Mouse (Mus musculus): ENCODE measurements around the gene Bst2.

Bst2 gene

DNA sequence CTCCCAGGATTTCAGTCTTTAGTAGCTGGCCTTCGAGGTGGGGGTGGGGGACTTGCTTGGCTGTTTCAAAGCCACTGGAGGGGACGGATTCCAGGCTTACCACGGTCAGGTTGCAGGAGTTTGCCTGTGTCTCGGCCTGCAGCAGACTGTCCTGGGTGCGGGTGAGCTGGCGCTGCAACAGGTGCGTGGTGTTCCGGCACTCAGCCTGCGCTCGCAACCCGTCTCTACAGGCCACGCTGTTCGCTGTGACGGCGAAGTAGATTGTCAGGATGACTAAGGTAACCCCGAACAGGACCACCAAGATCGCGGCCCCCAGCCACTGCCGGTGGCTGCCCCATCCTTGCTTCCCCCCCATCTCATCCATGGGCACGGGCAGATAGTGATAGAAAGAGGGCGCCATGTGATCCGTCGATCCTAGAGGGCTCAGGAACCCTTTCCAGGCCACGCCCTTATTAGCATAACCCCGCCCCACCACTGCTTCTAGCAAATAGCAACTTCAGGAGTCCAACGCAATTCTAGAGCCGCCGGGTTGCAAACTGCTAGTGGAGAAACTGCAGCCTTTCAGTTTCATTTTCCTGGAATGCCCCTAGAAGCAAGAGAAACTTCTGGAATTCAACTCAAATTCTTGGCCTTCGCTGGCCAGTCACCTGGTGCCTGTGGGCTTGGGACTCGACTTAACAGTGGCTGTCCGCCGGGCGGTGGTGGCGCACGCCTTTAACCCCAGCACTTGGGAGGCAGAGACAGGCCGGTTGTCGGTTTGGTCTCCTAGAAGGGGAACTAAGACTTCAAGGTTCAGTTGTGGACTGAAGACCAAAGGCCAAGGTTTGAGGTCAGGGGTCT is at the start of gene Bst2:
Bst2 (minus strand) TSS at position 429 of the 840 bp plus-strand sequence.
- DNase-seq (ENCODE audit: low spot score): peak; percentile 96

DNA sequence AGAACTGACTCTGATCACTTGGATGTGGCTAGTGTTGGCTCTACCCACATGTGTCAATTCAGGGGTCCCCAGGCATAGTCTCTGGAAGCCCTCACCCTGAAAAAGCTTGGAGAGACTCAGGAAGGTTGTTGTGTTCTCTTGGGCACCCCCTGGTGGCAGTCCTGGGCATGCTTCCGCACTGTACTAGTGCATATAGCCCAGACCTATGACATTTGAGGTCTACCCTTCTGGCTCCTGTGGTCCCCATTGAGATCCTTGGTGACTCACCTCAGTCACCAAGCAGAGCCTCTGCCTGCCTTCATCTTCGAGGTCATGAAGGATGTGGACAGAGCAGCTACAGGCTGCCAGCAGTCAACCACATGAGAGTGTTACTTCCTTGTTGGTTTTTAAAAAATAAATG is 49.6 kb upstream of the Bst2 start:
- no peak for DNase-seq (ENCODE audit: low spot score)

DNA sequence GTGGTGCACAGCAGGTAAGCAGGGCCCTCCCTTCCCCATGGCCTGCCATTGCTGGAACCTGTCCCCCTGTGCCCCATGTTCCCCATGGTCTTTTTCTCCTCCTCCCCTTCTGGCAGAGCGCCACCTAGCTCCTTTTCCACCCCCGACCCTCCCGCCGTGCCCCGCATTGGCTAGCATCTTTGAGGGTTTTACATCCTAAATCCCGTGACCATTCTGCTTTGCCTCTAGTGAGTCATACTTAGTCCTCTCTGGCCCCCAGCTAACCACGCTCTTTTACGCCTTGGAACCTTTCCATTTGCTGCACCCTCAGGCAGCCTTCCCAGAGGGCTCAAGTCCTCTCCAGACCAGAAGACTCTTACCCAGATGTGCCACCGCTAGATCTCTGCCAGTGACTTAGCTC is 42.9 kb upstream of the Bst2 start:
- DNase-seq (ENCODE audit: low spot score): no peak

DNA sequence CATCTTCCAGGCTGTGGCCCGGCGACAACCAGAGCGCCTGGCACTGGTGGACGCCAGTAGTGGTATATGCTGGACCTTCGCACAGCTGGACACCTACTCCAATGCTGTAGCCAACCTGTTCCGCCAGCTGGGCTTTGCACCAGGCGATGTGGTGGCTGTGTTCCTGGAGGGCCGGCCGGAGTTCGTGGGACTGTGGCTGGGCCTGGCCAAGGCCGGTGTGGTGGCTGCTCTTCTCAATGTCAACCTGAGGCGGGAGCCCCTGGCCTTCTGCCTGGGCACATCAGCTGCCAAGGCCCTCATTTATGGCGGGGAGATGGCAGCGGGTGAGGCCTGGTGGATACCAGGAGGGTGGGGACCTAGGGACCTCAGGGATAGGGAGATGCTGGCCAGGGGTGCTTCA is 42.2 kb upstream of the Bst2 start:
- DNase-seq (ENCODE audit: low spot score): no peak

DNA sequence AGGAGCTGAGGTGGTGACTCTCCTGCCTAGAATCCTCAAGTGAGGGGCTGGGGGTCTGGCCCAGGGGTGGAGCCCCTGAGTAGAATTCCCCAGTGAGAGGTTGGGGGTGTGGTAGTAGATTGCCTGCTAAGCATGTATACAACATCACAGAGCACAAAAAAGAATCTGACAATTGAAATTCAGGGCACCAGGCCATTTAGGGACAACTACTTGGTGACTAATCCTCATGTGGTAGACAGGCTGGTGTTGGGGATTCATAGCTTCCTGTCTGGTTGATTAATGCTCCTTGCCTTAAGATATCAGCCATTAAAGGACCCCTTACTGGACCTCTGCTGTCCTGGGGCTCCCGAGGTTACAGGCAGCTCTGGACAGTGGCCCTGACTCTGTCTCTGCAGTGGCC is 41.8 kb upstream of the Bst2 start:
- DNase-seq (ENCODE audit: low spot score): no peak

DNA sequence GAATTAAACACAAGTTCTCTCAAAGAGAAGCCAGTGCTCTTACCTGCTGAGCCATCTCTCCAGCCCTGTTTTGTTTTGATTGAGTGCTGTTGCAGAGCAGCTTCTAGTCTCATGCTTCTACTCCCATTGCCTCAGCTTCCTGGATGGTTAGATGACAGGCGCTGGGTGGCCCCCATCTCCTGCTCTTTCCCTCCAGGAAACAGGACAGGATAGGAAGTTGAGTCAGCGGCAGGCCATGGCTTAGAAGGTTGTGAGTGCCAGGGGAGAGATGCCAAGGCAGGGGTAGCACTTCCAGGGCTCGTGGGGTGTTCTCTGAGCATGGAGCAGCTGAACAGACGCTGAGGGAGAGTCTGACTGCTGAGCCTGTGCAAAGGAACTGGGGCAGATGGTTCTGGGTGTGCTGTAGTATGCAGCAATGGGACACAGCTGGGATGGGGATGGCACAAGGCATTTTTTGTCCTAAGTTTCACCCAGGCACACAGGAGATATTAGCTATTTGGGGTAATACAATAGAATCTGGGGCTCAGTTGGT is 40.7 kb upstream of the Bst2 start:
- no peak for DNase-seq (ENCODE audit: low spot score)

DNA sequence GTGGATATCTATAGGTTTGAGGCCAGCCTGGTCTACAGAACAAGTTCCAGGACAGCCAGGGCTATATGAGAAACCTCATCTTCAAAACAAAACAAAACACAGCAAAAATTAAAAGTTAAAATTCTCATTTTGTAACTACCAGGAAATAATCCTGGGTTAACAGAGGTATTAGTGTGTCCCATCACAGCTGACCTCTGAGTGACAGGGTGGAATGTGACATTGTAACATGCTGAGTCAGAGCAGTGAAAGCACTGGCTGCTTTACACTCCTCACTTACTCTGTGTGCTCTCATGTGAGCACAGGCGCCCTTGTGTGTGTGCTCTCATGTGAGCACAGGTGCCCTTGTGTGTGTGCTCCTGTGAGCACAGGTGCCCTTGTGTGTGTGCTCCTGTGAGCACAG is 37.8 kb upstream of the Bst2 start:
- DNase-seq (ENCODE audit: low spot score): no peak

DNA sequence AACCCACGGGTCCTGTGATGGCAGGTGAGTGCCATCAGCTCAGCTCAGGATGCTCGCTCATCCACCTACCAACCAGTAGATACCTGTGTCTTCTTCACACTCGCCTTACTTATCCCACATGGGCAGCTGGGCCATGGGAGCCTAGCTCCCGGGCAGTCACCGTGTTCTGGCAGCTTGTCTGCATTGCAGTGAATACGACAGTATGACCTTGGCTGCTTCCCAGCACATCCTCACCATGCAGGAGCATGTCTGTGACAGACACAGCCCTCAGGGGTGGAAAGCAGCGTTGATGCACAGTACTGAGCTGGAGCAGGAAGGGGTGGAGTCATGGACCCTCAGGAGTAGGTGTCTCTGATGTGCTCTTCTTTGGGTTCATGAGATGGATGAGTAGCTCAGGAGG is 37.2 kb upstream of the Bst2 start:
- DNase-seq (ENCODE audit: low spot score): no peak

DNA sequence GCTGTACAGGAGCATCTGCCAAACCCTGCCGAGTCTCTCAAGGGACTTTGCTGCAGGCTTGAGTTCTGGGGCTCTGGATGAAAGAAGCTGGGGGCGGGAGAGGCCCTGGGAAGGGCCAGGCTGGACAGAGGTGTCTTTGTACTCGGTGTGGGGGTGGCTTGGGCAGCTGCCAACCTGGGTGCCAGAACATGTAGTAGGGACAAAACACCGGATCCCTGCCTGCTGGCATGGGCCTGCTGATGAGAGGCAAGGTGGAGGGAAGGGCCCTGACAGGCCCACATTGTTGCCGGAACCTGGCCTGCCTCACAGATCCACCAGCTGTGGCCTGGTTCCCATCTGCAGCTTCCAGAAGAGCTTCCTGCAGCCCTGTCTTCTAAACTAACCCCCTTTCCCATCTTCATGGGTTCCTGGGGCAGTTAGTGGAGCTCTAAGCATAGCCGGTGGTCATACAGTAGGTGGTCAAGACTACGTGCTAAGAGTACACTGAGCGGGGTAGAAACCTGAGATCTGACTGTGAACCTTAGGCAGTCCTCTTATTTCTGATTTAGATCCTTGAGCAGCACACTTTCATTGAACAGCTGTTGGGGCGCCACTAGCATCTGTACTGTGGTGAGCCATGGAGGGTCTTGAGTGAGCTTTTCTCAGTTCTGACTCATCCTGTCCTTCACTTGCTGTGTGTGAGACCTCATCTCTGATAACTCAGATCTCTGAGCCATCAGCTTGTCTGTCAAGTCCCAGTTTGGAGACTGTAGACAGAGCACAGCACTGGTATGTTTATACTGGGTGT is 35.8 kb upstream of the Bst2 start:
- DNase-seq (ENCODE audit: low spot score): no peak

DNA sequence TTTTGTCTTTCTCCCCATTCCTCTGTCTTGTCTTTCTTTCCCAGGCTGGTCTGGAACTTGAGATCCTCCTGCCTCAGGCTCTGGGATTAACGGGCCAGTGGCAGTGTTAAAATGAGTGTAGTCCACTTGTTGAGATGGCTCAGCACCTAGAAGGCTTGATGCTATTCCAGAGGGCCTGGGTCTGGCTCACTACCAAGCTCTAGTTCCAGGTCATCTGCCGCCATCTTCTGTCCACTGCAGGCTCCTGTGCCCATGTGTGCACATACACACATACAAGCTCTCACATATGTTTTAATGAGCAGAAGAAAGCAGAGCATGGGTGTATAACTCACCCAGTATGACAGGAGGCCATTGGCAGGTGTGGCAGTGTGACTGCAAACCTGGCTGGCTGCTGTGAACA is 34.8 kb upstream of the Bst2 start:
- DNase-seq (ENCODE audit: low spot score): no peak

DNA sequence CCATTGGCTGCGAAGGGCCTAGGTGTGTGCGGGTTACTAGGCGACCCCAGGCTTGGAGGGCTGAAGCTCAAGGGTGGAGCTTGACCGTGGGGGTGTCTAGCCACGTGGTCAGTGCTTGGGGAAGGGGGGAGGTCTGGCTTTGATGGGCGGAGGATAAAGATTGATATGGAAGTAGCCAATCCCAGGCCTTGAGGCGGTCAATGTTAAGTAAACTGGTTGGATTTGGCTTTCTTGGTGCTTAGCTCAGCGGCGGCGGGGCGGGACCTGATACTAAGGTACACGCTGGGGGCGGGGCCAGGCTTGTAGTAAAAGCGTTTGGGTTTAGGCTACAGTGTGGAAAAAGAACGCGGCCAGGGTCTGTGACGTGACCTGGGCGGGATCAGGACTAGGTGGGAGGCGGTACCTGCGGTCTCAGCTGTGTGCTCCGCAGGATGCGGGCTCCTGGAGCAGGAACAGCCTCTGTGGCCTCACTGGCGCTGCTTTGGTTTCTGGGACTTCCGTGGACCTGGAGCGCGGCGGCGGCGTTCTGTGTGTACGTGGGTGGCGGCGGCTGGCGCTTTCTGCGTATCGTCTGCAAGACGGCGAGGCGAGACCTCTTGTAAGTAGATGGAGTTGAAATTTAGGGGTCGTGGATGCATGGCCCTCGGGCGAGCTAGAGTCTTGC is 33.2 kb upstream of the Bst2 start:
- DNase-seq (ENCODE audit: low spot score): peak; percentile 96

DNA sequence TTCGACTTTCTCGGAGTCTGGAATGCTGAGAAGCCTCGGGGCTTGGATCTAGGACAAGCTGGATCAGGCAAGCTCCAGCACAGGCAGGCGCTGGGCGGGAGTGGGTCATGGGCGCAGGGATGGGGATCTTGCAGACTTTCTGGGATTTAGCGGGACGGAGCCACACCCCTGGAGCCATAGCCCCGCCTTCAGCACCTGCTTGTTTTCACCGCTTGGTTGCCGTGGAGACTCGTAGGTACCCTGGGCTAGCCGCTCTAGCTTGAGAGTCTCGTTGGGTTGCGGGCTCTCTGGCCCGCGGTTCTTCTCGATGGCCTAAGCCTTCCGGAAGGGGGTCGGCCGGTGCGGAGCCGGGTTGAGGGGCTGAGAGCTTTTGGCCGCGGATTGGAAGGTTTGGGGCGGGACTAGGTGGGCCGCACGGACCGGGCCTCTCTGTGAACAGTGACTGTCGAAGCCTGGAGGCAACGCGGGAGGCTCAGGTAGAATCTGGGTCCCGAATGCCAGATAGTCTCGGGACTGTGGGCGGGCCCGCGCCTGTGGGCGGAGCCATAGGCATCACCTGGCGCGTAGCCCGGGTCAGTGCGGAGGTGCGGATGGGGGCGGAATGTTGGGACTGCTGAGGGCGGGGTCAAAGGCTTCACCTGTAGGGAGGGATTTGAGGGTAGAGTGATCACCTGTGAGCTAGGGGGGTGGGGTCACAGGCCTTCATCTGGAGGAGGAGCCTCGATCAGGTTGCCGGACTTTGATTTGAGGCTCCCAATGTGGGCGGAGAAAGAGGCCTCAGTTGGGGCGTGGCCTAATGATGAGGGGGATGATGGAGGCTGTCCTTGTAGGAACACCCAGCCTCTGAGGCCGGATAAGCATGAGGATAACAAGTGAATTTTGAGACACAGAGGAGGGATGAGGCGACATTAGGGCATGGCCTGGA is 32.4 kb upstream of the Bst2 start:
- DNase-seq (ENCODE audit: low spot score): peak; percentile 95

DNA sequence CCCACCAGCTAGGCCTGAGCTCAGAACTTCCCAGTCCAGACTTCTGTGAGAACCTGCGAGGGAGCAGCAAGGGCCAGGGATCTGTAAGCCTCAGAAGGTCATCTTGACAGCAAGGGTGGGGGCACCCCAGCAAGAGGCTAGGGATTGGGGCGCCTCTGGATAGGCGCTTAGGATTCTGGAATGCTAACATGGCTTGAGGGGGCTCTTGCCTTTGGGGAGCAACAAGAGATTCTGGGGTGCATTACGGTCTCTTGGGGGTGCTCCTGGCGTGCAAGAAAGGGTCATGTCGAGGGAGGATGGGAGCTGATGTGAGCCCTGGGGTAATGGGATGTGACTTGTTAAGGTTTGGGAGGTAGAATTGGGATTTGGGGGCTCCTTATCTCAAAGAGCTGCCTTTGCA is 31.7 kb upstream of the Bst2 start:
- no peak for DNase-seq (ENCODE audit: low spot score)

DNA sequence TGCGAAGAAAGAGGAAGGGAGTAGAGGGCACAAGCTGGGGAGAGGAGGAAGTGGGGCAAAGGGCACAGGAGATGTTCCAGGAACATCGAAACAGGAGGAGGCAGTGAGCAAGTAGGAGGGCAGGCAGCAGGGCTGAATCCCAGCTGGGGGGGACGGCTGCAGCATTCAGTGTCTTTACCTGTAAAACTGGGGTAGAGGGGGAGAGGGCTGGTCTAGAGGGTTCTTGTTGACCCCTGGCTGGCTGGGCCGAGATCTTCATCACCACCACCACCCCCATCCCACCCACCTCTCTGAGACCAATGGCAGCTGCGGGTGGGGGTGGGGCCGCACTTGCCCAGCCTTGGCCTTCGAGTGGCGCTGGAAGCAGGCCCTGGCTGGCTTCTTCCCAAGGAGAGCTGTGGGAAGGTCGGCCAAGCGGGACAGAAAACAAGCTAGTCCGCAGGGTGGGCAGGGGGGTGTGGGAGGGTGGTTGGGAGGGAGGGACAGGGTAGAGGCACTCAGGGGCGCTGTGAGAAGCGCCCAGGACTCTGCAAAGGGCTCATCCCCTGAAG is 31.2 kb upstream of the Bst2 start, which contains the start of gene Slc27a1:
Slc27a1 (plus strand) TSS at position 496 of the 551 bp plus-strand sequence.
- peak; percentile 67 for DNase-seq (ENCODE audit: low spot score)

DNA sequence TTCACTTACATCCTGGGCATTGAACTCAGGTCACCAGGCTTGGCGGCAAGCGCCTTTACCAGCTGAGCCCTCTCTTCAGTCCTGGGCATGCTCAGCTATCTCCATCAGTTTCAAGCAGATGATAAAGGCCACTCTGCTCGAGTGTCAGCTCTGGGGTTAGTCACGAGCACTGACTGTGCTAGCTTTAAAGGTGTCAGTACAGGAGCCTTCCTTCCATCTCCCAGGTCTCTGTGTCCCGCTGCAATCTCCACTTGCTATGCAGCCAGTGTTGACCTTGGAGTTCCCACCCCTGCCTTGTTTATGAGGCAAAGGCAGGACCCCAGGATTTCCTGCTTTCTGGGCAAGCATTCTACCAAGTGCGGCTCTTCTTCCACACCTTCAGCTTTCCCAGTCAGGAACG is 30.3 kb upstream of the Bst2 start:
- DNase-seq (ENCODE audit: low spot score): no peak

DNA sequence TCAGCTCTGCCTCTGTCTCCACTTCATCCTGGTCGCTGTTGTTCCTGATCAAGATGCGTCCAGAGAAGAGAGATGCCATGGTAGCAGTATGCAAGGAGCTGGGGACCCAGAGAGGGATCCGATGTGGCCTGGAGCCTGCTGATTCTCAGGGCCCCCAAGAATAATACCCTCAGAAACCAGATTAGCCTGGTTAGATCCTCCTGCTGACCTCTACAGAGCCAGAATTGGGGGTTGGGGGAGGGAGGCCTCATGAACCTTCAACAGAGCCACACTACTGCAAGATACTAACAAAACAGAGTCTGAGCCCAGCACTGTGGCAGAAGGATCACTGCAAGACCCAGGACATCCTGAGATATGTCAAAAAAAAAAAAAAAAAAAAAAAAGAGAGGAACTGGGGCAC is 29.2 kb upstream of the Bst2 start, which contains the start of gene Nxnl1:
Nxnl1 (minus strand) TSS at position 101 of the 400 bp plus-strand sequence.
- DNase-seq (ENCODE audit: low spot score): no peak

DNA sequence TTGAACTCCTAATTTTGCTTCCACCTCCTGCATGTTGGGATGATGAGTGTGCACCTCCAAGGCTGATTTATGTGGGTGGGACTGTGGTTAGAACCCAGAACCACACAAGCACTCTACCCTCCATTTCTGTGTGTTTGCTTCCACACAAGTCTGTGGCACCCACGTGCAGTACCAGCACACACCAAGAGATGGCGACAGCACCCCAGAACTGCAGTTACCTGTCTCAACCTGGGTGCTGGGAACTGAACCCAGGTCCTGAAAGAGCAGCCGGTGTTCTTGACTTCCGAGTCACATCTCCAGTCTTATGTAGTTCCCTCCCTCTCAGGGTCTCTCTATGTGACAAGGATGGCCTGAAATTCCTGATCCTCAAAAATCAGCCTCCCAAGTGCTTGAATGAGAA is 26.7 kb upstream of the Bst2 start:
- no peak for DNase-seq (ENCODE audit: low spot score)

DNA sequence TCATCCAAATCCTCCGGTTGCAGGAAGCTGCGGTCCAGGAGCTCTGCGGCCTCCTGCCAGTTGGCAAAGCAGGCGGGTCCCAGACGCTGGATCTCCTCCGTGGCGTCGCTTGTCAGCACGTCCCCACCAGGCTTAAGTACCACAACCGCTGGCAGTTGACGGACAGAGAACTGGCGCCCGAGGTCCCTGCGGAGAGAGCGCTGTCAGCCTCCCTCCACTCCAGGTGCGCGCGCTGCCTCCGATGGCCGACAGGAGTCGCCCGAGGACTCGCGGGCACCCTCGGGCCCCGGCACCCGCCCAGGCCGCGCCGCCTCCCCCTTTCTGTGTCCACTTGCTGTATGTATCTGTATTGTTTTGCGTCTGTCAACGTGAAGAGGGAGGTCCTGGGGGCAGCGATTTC is 25.5 kb upstream of the Bst2 start:
- DNase-seq (ENCODE audit: low spot score): peak; percentile 81

DNA sequence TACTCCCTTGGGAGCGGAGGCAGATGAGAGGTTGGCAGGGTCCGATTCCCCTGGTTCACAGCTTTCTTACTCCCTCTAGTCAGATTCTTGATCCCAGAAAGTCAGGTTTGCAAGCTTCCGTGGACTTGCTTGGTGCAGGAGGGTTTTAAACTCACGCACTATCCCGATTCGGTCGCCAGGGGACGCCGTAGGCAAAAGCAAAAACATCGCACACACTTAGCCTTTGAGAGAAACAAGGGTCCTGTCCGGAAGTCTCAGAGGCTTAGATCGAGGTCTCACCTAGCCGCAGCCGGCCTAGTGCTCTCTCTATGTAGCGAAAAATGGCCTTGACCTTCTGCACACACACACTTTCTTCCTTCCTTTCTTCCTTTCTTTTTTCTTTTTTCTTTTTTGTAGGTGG is 24.1 kb upstream of the Bst2 start:
- peak; percentile 71 for DNase-seq (ENCODE audit: low spot score)

DNA sequence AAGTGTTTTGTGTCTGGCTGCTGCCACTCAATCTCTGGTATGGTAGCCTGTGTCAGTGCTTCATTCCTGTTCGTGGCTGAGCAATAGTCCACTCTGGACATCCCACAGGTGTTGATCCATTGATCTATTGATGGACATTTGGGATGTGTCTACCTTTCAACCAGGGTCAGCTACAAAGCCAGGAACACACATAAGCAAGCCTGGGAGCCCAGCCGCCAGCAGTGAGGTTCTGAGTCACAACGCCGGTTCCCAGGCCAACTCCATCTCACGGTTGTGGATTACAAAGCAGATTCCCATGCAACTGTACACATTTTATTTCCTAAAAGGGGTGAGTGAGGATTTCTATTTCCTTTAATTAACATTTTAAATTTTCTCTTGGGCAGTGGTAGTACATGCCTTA is 23.5 kb upstream of the Bst2 start:
- no peak for DNase-seq (ENCODE audit: low spot score)

DNA sequence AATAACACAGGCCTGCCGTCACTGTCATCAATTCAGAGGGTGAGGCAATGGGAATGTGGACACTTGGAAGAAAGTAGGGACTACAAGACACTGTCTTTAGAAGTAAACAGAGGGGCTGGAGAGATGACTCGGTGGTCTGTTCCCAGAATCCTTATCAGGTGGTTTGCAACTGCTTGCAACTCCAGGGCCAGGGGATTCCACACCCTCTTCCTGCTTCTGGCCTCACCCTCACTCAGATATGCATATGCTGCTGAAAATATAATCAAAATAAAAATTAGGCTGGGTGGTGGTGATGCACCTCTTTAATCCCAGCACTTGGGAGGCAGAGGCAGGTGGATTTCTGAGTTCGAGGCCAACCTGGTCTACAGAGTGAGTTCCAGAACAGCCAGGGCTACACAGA is 22.8 kb upstream of the Bst2 start:
- DNase-seq (ENCODE audit: low spot score): no peak

Data from lung, postnatal 25 days (tissue).